Mouse (Mus musculus): ENCODE results near the gene Ablim2. TPM values are rescaled to one million over a fixed set of nuclear protein-coding genes. Genes with fewer than 3 reads are reported as not detected.

Gene Ablim2
- polyA plus RNA-seq, 1 experiment: 4.5 TPM

DNA sequence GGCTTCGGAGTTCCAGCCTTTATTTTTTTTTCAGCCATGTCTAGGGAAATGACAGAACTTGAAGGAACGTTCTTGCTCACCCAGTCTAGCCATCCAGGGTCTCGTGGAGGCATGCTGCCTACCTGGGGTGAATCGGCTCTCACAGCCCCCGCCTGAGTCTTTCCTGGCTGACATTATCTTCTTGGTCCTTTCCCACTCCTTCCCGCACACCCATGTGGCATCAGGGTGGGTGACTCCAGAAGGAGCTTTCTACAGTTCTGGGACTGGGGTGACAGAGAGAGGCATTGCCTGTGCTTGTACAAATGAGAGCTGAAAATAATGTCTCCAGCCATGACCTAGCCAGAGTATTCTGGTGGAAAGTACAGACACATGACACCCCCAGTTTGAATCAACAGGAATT lies 163.5 kb downstream of the Ablim2 start:
- Histone ChIP-seq H3K4me3 (ENCODE audit: control insufficient read depth, insufficient read depth, low read length) (no peak overlapping the region), H3K4me1 (replicated peaks; ENCODE audit: control insufficient read depth, insufficient read depth, low read length) (no peaks in the 10 kb centered on the region), H3K27me3 (ENCODE audit: control insufficient read depth, insufficient read depth, low read length) (no peaks in the 10 kb centered on the region), H3K27ac (ENCODE audit: control insufficient read depth, insufficient read depth, low read length) (no peak overlapping the region), H3K36me3 (ENCODE audit: control insufficient read depth, insufficient read depth, low read length) (no peaks in the 10 kb centered on the region)
- TF ChIP-seq POLR2A (IDR thresholded peaks at IDR 0.05; ENCODE audit: control insufficient read depth, extremely low read depth, insufficient read depth, low read length, poor library complexity): no peak
- no peak for TF ChIP-seq CTCF (IDR thresholded peaks at IDR 0.05; ENCODE audit: borderline replicate concordance, control insufficient read depth, extremely low read depth, insufficient read depth, low read length, poor library complexity)
- WGBS: 96% methylated on average over 6 of the region's 6 CpGs
- no peak for DNase-seq

DNA sequence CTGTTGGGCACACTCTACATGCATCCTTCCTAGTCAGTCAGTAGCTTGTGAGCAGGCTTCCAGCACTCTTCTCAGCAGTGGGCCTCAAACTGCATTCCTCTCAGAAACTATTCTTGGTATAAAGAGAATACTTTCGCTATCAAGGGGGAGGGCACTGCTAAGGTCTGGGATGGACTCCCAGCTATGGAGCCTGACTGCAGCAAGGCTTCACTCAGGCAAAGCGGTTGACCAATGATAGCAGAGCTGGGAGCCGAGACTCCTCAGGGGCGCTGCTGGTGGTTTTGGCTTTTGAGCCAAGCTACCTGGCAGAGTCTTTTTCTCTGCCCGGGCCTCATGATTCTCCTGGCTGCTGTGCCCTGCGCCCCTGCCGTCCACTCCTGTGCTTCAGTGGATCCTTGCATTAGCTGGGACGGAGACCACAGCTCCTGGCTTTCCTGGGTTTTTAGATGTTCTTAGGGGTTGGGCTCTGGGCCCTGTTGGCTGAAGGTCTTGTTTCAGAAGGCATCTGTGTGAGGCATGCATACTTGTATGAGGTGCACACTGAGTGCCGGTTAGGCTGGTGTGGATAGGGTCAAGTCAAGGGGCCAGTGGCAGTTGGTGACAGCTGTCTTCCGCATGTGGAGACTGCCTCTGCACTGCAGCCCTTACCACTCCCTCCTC lies 164.0 kb downstream of the Ablim2 start:
- H3K27me3 ChIP-seq (ENCODE audit: control insufficient read depth, insufficient read depth, low read length): no peaks in the 10 kb centered on the region
- DNase-seq: no peak
- TF ChIP-seq CTCF (IDR thresholded peaks at IDR 0.05; ENCODE audit: borderline replicate concordance, control insufficient read depth, extremely low read depth, insufficient read depth, low read length, poor library complexity) (no peak), POLR2A (IDR thresholded peaks at IDR 0.05; ENCODE audit: control insufficient read depth, extremely low read depth, insufficient read depth, low read length, poor library complexity) (no peak)
- H3K36me3 ChIP-seq (ENCODE audit: control insufficient read depth, insufficient read depth, low read length): no peaks in the 10 kb centered on the region
- 85% methylated on average over 10 of the region's 10 CpGs for WGBS
- H3K4me1 ChIP-seq (replicated peaks; ENCODE audit: control insufficient read depth, insufficient read depth, low read length): no peaks in the 10 kb centered on the region
- no peak overlapping the region for H3K4me3 ChIP-seq (ENCODE audit: control insufficient read depth, insufficient read depth, low read length)
- H3K27ac ChIP-seq (ENCODE audit: control insufficient read depth, insufficient read depth, low read length): no peak overlapping the region

DNA sequence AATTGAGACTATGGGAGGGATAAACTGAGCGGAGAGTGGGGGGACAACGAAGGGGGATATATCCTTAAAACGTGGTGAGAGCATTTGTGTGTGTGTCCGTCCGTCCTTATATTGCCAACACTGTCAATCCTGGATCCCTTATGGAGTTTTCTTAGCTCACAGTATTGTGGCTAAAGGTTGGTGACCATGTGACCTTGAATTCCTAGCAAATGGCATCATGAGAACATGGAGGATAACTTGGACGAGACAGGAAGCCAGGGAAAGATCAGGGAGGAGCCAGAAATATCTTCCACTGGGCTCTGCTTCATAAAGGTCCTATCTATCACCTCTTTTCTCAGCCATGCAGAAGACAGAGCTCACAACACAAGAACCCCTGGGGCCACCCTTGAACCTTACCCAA lies 165.8 kb downstream of the Ablim2 start:
- WGBS: 96% methylated on average over 6 of the region's 6 CpGs
- no peak for TF ChIP-seq CTCF (IDR thresholded peaks at IDR 0.05; ENCODE audit: borderline replicate concordance, control insufficient read depth, extremely low read depth, insufficient read depth, low read length, poor library complexity)
- TF ChIP-seq POLR2A (IDR thresholded peaks at IDR 0.05; ENCODE audit: control insufficient read depth, extremely low read depth, insufficient read depth, low read length, poor library complexity): no peak
- Histone ChIP-seq H3K4me3 (ENCODE audit: control insufficient read depth, insufficient read depth, low read length) (no peak overlapping the region), H3K27ac (ENCODE audit: control insufficient read depth, insufficient read depth, low read length) (no peak overlapping the region), H3K27me3 (ENCODE audit: control insufficient read depth, insufficient read depth, low read length) (no peaks in the 10 kb centered on the region), H3K4me1 (replicated peaks; ENCODE audit: control insufficient read depth, insufficient read depth, low read length) (no peaks in the 10 kb centered on the region), H3K36me3 (ENCODE audit: control insufficient read depth, insufficient read depth, low read length) (no peaks in the 10 kb centered on the region)
- no peak for DNase-seq

DNA sequence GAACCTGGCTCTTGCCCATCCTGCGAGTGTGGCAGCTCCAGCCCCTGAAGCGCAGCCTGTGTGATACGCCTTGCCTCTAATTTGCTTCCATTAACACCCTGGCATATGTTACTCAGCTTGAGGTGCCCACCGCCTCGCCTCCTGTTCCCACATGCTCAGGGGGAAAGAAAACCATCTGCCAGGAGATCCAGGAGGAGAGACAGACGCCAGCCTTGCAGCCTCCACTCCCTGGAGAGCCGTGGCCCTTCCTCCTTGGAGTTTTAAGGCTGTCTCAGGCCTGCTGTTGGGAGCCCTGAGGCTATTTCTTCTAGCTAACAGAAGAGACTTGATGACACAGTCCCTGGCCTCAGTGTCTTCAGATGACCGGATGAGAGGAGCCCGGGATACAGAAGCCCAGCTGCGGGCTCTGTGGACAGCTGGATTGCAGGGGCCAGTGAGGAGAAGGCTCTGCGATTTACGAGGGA lies 167.5 kb downstream of the Ablim2 start:
- H3K36me3 ChIP-seq (ENCODE audit: control insufficient read depth, insufficient read depth, low read length): no peaks in the 10 kb centered on the region
- 93% methylated on average over 12 of the region's 12 CpGs for WGBS
- H3K4me1 ChIP-seq (replicated peaks; ENCODE audit: control insufficient read depth, insufficient read depth, low read length): no peaks in the 10 kb centered on the region
- TF ChIP-seq CTCF (IDR thresholded peaks at IDR 0.05; ENCODE audit: borderline replicate concordance, control insufficient read depth, extremely low read depth, insufficient read depth, low read length, poor library complexity) (no peak), POLR2A (IDR thresholded peaks at IDR 0.05; ENCODE audit: control insufficient read depth, extremely low read depth, insufficient read depth, low read length, poor library complexity) (no peak)
- H3K27ac ChIP-seq (ENCODE audit: control insufficient read depth, insufficient read depth, low read length): no peak overlapping the region
- no peaks in the 10 kb centered on the region for H3K27me3 ChIP-seq (ENCODE audit: control insufficient read depth, insufficient read depth, low read length)
- no peak for DNase-seq
- no peak overlapping the region for H3K4me3 ChIP-seq (ENCODE audit: control insufficient read depth, insufficient read depth, low read length)

DNA sequence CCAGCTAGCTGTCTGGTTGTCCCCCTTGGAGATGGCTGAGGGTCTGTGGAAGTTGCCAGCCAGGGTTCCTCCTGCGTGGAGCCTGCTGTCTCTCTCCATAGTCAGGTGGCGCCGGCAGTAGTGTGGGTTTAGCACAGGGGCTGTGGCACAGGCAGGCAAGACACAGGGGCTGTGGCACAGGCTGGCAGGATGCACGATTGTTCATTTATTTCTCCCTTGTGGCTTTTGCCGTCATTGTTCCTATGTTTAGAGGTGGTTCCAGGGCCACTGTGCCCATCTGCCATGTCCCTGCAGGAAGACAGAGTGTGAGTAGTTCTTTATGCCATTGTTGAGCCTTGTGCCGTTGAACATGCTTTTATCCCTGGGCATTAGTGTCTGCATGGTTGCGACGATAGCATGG lies 168.8 kb downstream of the Ablim2 start:
- TF ChIP-seq POLR2A (IDR thresholded peaks at IDR 0.05; ENCODE audit: control insufficient read depth, extremely low read depth, insufficient read depth, low read length, poor library complexity): no peak
- TF ChIP-seq CTCF (IDR thresholded peaks at IDR 0.05; ENCODE audit: borderline replicate concordance, control insufficient read depth, extremely low read depth, insufficient read depth, low read length, poor library complexity): no peak
- WGBS: 87% methylated on average over 8 of the region's 8 CpGs
- Histone ChIP-seq H3K4me3 (ENCODE audit: control insufficient read depth, insufficient read depth, low read length) (no peak overlapping the region), H3K4me1 (replicated peaks; ENCODE audit: control insufficient read depth, insufficient read depth, low read length) (no peaks in the 10 kb centered on the region), H3K36me3 (ENCODE audit: control insufficient read depth, insufficient read depth, low read length) (no peaks in the 10 kb centered on the region), H3K27ac (ENCODE audit: control insufficient read depth, insufficient read depth, low read length) (no peak overlapping the region), H3K27me3 (ENCODE audit: control insufficient read depth, insufficient read depth, low read length) (no peaks in the 10 kb centered on the region)
- no peak for DNase-seq

DNA sequence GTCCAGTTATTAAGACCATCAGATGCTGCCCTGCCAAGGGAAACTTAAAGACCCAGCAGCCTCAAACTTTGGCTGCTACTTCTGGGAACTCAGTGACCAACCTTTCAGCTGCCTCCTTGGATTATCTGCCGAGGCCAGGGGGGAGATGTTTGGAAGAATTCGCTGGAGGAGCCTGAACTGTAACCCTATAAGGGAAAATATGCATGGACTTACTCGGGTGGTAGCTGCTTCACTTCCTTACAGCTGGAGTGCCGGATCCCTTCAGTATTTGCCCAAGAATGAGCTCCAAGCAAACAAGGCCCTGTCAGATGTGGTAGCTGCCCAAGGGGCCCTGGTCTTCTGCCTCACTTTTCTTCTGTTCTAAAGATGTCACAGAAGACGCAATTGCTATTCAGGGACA lies 173.6 kb downstream of the Ablim2 start:
- 88% methylated on average over 5 of the region's 5 CpGs for WGBS
- no peaks in the 10 kb centered on the region for H3K4me1 ChIP-seq (replicated peaks; ENCODE audit: control insufficient read depth, insufficient read depth, low read length)
- TF ChIP-seq POLR2A (IDR thresholded peaks at IDR 0.05; ENCODE audit: control insufficient read depth, extremely low read depth, insufficient read depth, low read length, poor library complexity): no peak
- TF ChIP-seq CTCF (IDR thresholded peaks at IDR 0.05; ENCODE audit: borderline replicate concordance, control insufficient read depth, extremely low read depth, insufficient read depth, low read length, poor library complexity): no peak
- H3K4me3 ChIP-seq (ENCODE audit: control insufficient read depth, insufficient read depth, low read length): no peak overlapping the region
- H3K27me3 ChIP-seq (ENCODE audit: control insufficient read depth, insufficient read depth, low read length): no peaks in the 10 kb centered on the region
- no peaks in the 10 kb centered on the region for H3K36me3 ChIP-seq (ENCODE audit: control insufficient read depth, insufficient read depth, low read length)
- no peak for DNase-seq
- no peak overlapping the region for H3K27ac ChIP-seq (ENCODE audit: control insufficient read depth, insufficient read depth, low read length)

DNA sequence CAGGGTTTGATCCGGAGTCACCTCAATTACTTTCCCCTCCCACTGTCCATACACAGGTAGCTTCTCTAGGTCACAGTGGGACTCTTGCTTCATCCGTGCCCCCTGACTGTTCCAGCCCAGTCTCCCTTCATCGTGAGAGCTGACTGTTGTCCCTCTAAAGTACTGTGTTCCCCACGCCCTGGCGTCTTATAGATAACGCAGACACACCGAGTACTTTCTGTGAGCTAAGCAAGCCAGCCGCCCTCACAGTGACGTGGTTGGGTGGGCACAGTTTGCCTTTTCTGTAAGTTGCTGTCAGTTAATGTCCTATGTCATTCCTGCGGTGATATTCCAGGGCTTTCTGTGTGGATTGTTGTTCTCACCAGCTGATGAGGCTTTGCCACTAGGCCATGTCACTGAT lies 175.4 kb downstream of the Ablim2 start:
- DNase-seq: no peak
- Histone ChIP-seq H3K27me3 (ENCODE audit: control insufficient read depth, insufficient read depth, low read length) (no peaks in the 10 kb centered on the region), H3K27ac (ENCODE audit: control insufficient read depth, insufficient read depth, low read length) (no peak overlapping the region), H3K36me3 (ENCODE audit: control insufficient read depth, insufficient read depth, low read length) (no peaks in the 10 kb centered on the region), H3K4me3 (ENCODE audit: control insufficient read depth, insufficient read depth, low read length) (no peak overlapping the region), H3K4me1 (replicated peaks; ENCODE audit: control insufficient read depth, insufficient read depth, low read length) (no peaks in the 10 kb centered on the region)
- 98% methylated on average over 10 of the region's 10 CpGs for WGBS
- TF ChIP-seq CTCF (IDR thresholded peaks at IDR 0.05; ENCODE audit: borderline replicate concordance, control insufficient read depth, extremely low read depth, insufficient read depth, low read length, poor library complexity): no peak
- TF ChIP-seq POLR2A (IDR thresholded peaks at IDR 0.05; ENCODE audit: control insufficient read depth, extremely low read depth, insufficient read depth, low read length, poor library complexity): no peak

Other genes with a start within 250 kb of the Ablim2 start
- 1.0 and 1.6 TPM in 2 replicates for gene Cpz, start 232.2 kb upstream of the Ablim2 start, polyA plus RNA-seq (2012; rRNA removed)
- 9.2 and 9.8 TPM in 2 replicates for gene Trmt44, start 182.8 kb upstream of the Ablim2 start, polyA plus RNA-seq (2012; rRNA removed)
- 78.2 and 82.6 TPM in 2 replicates for gene Acox3, start 174.8 kb upstream of the Ablim2 start, polyA plus RNA-seq (2012; rRNA removed)
- 24.1 and 37.3 TPM in 2 replicates for gene Htra3, start 78.1 kb upstream of the Ablim2 start, polyA plus RNA-seq (2012; rRNA removed)
- gene Sh3tc1, start 17.9 kb upstream of the Ablim2 start, polyA plus RNA-seq (2012; rRNA removed): 4.4 and 5.2 TPM in 2 replicates
- gene Afap1, start 135.4 kb downstream of the Ablim2 start, polyA plus RNA-seq (2012; rRNA removed): 17.2 and 19.5 TPM in 2 replicates